Mouse (Mus musculus) embryonic facial prominence, embryonic 10.5 days (tissue): ENCODE measurements around the gene Abca14. TPM values are rescaled to one million over a fixed set of nuclear protein-coding genes. Genes with fewer than 3 reads are reported as not detected.

ENCODE experiments used
- polyA plus RNA-seq: library from polyadenylated mRNA; unstranded; fragments of >200 nt; fragmentation: Nextera tagmentation; extraction: Ambion mirVana; gene quantifications from 2 replicates; pipeline ENCODE4 v1.2.1, GENCODE M21; 2016

The Abca14 gene
- polyA plus RNA-seq, 1 experiment from 2014 or later: not detected

Other genes with a start within 250 kb of the Abca14 start
- not detected in 2 replicates for gene Dnah3, start 108.7 kb upstream of the Abca14 start, polyA plus RNA-seq
- 26.0 and 27.8 TPM in 2 replicates for gene Tmem159, start 101.6 kb upstream of the Abca14 start, polyA plus RNA-seq
- 0.06 and 0.16 TPM in 2 replicates for gene Zp2, start 58.7 kb upstream of the Abca14 start, polyA plus RNA-seq
- gene Anks4b, start 30.1 kb upstream of the Abca14 start, polyA plus RNA-seq: 0.11 TPM in 1 of 2 replicates, not detected in the other
- 149 and 175 TPM in 2 replicates for gene Crym, start 1.9 kb upstream of the Abca14 start, polyA plus RNA-seq
- not detected in 2 replicates for gene Abca15, start 124.7 kb downstream of the Abca14 start, polyA plus RNA-seq
- 0.06 and 0.09 TPM in 2 replicates for gene Abca16, start 205.7 kb downstream of the Abca14 start, polyA plus RNA-seq